Mouse (Mus musculus) forebrain, embryonic 11.5 days (tissue): ENCODE measurements around the gene Nacc1. TPM values are rescaled to one million over a fixed set of nuclear protein-coding genes. Genes with fewer than 3 reads are reported as not detected.
A peak's percentile ranks its signal among the peaks of the same experiment; 100 is the strongest.

Experiments used
- ATAC-seq: fragments of 200-750 bp; cut with Nextera tagmentation; replicated peaks from 2 replicates; pipeline ENCODE4 v1.8.0; 2017; ENCODE audit warnings: moderate TSS enrichment; ENCODE audit not compliant: low FRiP score
- DNase-seq: peaks from one replicate; pipeline ENCODE4 v3.0.0-alpha.2; 2017; ENCODE audit warnings: low spot score
- H3K27ac ChIP-seq: fragments of 300-500 bp; sonication (generic); 2 replicates; pipeline ENCODE4 v1.5.1; 2014; ENCODE audit warnings: low read depth, low read length
- H3K27me3 ChIP-seq: fragments of 300-500 bp; sonication (generic); 2 replicates; pipeline ENCODE4 v1.6.1; 2014; ENCODE audit warnings: mild to moderate bottlenecking, low read length, mixed read lengths; ENCODE audit not compliant: control insufficient read depth, insufficient read depth
- H3K36me3 ChIP-seq: fragments of 300-500 bp; sonication (generic); 2 replicates; pipeline ENCODE4 v1.6.1; 2014; ENCODE audit warnings: mild to moderate bottlenecking, low read length, moderate library complexity, mixed read lengths; ENCODE audit not compliant: control insufficient read depth, insufficient read depth
- H3K4me1 ChIP-seq: fragments of 300-500 bp; sonication (generic); replicated peaks from 2 replicates; pipeline ENCODE4 v1.6.1; 2014; ENCODE audit warnings: low read length, mixed read lengths; ENCODE audit not compliant: control insufficient read depth, insufficient read depth
- H3K4me2 ChIP-seq: fragments of 300-500 bp; sonication (generic); 2 replicates; pipeline ENCODE4 v1.6.1; 2014; ENCODE audit warnings: low read depth, mild to moderate bottlenecking, low read length, moderate library complexity, mixed read lengths; ENCODE audit not compliant: severe bottlenecking
- H3K4me3 ChIP-seq: fragments of 300-500 bp; sonication (generic); 2 replicates; pipeline ENCODE4 v1.5.1; 2014; ENCODE audit warnings: low read depth, low read length
- H3K9ac ChIP-seq: fragments of 300-500 bp; sonication (generic); 2 replicates; pipeline ENCODE4 v1.6.1; 2014; ENCODE audit warnings: low read length
- H3K9me3 ChIP-seq: fragments of 300-500 bp; sonication (generic); 2 replicates; pipeline ENCODE4 v1.6.1; 2016; ENCODE audit warnings: low read length, mixed read lengths; ENCODE audit not compliant: control insufficient read depth
- WGBS: fragments of 180-500 bp; shearing (Covaris S2); extraction: QIAGEN DNeasy Blood & Tissue Kit; methylation state at CpG from one replicate; pipeline ENCODE4 v1.1.7; 2014; 5-methylcytosine and 5-hydroxymethylcytosine counted together
- polyA plus RNA-seq: library from polyadenylated mRNA; unstranded; fragments of >200 nt; fragmentation: Nextera tagmentation; extraction: Ambion mirVana; gene quantifications from 2 replicates; pipeline ENCODE4 v1.2.1, GENCODE M21; 2014

Nacc1 gene
- polyA plus RNA-seq, result 34.6 and 37.7 TPM in 2 replicates

DNA sequence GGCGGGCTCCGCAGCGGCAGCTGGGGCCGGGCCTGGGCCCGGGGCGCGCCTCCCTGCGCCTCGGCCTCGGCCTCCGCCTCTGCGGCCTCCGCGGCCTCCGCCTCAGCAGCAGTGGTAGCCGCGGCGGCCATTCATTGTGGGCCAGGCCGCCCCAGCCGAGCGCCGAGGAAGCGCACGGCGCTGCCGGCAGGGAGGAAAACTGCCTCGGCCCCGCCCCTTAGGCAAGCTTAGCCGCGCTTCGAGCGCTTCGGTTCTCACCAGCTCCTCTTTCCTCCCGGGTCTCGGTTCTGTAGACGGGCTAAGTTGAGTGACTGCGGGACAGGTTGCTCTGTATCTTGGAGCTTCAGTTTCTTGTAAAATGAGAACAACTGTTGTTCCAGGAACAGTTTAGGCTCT is at the start of gene Nacc1:
TSS of gene Nacc1 (minus strand) at position 158 of the 396 bp plus-strand sequence.
- H3K4me1 ChIP-seq, result peaks cover 14% of the 10 kb centered on the region
- peak within 1 kb of the TSS; percentile 99 for H3K9ac ChIP-seq
- ATAC-seq, result peak; percentile 78
- peak within 1 kb of the TSS; percentile 100 for H3K4me3 ChIP-seq
- peak within 1 kb of the TSS; percentile 64 for H3K4me2 ChIP-seq
- no peaks in the 10 kb centered on the region for H3K9me3 ChIP-seq
- H3K27me3 ChIP-seq, result no peaks in the 10 kb centered on the region
- peak within 1 kb of the TSS; percentile 94 for H3K27ac ChIP-seq
- peak; percentile 94 for DNase-seq
- under 1% methylated on average over 32 of the region's 37 CpGs for WGBS
- H3K36me3 ChIP-seq, result no peaks in the 10 kb centered on the region; the same call in 1 of the 2 replicates

DNA sequence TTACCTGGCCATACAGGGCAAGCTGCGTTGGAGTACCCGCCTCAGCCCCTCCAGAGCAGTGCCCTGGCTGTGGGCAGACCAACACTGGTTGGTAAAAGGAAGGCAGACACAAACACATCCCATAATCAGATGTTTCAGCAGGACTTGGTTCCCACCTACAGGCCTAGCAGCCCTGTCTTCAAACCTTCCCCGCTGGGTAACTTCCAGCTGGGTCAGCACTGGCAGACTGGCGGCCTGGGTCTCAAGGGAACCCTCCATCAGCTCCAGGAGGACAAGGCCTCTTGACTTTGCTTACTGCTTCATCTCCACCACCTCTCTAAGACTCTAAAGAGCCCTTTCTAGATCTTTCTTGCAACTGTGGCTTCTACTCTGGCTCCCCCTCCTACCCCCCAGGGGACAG is 48.9 kb upstream of the Nacc1 start:
- H3K4me2 ChIP-seq, result no peak overlapping the region
- peaks cover 54% of the 10 kb centered on the region for H3K27me3 ChIP-seq
- no peaks in the 10 kb centered on the region for H3K9me3 ChIP-seq
- ATAC-seq (no peak), DNase-seq (no peak)
- H3K9ac ChIP-seq, result no peak overlapping the region
- no peak overlapping the region for H3K27ac ChIP-seq
- WGBS, result 67% methylated on average over 4 of the region's 4 CpGs
- H3K36me3 ChIP-seq, result no peaks in the 10 kb centered on the region
- H3K4me3 ChIP-seq, result no peak overlapping the region
- H3K4me1 ChIP-seq, result peaks cover 34% of the 10 kb centered on the region

DNA sequence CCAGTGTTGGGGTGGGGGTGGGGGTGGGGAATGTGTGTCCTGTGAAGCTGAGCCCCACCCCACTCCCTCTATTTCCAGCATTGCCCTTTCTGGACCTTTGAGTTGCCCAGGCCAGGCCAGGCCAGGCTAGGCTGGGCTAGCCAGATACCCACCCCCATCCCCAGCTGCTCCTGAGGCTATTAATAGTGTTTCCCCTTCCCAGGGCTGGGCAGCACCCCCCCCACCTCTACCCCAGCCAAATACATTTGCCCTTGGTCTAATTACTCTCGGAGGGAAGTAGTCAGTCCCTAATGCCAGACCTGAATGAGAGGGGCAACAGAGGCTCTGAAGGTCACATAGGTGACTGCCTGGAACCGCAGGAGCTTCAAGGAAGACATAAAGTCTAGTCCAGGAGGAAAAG is 47.9 kb upstream of the Nacc1 start:
- ATAC-seq, result no peak
- H3K9ac ChIP-seq, result no peak overlapping the region; the same call in 1 of the 2 replicates
- no peak overlapping the region for H3K4me2 ChIP-seq
- H3K9me3 ChIP-seq, result no peaks in the 10 kb centered on the region
- no peak for DNase-seq
- no peak overlapping the region for H3K4me3 ChIP-seq
- peaks cover 44% of the 10 kb centered on the region for H3K27me3 ChIP-seq
- WGBS, result 45% methylated on average over 2 of the region's 2 CpGs
- H3K4me1 ChIP-seq, result peaks cover 36% of the 10 kb centered on the region
- no peak overlapping the region for H3K27ac ChIP-seq
- H3K36me3 ChIP-seq, result no peaks in the 10 kb centered on the region

DNA sequence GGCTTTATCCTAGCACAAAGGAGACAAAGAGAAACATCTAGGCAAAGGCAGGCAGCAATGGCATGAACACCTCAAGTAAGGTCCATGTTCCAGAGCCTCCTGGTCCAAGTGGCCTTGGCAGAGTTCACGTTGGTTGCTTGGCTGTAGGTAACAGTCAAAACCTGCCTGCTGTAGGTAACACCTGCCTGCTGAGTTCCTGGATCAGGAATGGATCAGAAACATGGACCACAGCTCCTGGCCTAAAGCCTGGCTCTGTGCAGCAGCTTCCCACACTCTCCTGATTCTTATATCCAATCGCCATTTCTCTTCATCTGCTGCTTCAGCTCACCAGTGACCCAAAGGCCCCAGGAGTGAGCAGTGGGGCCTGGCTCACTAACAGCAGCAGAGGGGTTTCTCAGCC is 47.0 kb upstream of the Nacc1 start:
- H3K4me1 ChIP-seq, result peaks cover 37% of the 10 kb centered on the region
- 87% methylated on average over 2 of the region's 2 CpGs for whole genome bisulfite sequencing
- ATAC-seq (no peak), DNase-seq (no peak)
- no peak overlapping the region for H3K4me3 ChIP-seq
- H3K36me3 ChIP-seq, result no peaks in the 10 kb centered on the region
- peaks cover 35% of the 10 kb centered on the region for H3K27me3 ChIP-seq
- no peak overlapping the region for H3K4me2 ChIP-seq
- H3K9ac ChIP-seq, result no peak overlapping the region
- no peak overlapping the region for H3K27ac ChIP-seq
- no peaks in the 10 kb centered on the region for H3K9me3 ChIP-seq

DNA sequence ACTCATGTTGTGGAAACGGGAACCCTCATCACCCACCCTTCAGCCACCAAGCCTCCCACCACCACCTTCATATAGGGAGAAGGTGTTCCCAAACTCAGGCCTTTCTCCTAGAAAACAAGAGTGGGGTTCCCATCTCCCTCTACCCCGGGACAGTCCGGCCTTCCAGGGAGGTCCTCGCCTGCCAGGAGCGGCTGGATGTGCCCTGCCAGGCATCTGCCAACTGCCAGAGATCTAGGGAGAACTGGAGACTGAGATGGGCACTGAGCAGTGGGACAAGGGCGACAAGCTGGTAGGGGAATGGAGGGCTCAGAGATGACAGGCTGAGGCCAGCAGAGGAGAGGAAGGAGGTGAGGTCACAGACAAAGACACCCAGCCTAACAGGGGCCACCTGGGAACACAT is 46.3 kb upstream of the Nacc1 start:
- no peak overlapping the region for H3K4me3 ChIP-seq
- 89% methylated on average over 6 of the region's 6 CpGs for WGBS
- no peak for DNase-seq
- ATAC-seq, result no peak
- H3K9ac ChIP-seq, result no peak overlapping the region
- no peaks in the 10 kb centered on the region for H3K36me3 ChIP-seq
- peaks cover 37% of the 10 kb centered on the region for H3K4me1 ChIP-seq
- no peaks in the 10 kb centered on the region for H3K9me3 ChIP-seq
- H3K27ac ChIP-seq, result no peak overlapping the region
- H3K4me2 ChIP-seq, result no peak overlapping the region
- H3K27me3 ChIP-seq, result peaks cover 31% of the 10 kb centered on the region

DNA sequence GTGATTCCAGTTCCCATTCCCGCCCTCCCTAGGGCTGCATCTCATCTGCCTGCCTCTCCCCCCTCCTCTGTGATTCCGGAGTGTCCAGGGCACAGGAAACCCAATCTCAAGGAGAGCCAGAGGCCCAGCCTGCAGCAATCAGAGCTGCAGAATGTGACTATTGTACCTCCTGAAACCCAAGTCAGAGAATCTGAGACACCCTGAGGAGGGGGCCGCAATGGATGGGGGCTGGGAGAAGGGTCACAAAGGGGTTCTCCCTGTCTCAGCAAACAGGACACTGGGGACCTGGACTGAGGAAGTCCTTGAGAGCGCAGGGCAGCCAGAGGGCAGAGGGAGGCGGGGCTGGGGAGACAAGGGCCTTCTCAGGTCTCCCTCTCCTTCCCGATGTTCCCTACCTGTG is 45.3 kb upstream of the Nacc1 start:
- H3K4me1 ChIP-seq, result peaks cover 36% of the 10 kb centered on the region
- H3K36me3 ChIP-seq, result no peaks in the 10 kb centered on the region
- 62% methylated on average over 6 of the region's 6 CpGs for WGBS
- H3K9me3 ChIP-seq, result no peaks in the 10 kb centered on the region
- H3K27ac ChIP-seq, result no peak overlapping the region
- DNase-seq, result no peak
- H3K4me2 ChIP-seq, result no peak overlapping the region
- no peak overlapping the region for H3K9ac ChIP-seq
- peaks cover 21% of the 10 kb centered on the region for H3K27me3 ChIP-seq
- H3K4me3 ChIP-seq, result no peak overlapping the region
- no peak for ATAC-seq

DNA sequence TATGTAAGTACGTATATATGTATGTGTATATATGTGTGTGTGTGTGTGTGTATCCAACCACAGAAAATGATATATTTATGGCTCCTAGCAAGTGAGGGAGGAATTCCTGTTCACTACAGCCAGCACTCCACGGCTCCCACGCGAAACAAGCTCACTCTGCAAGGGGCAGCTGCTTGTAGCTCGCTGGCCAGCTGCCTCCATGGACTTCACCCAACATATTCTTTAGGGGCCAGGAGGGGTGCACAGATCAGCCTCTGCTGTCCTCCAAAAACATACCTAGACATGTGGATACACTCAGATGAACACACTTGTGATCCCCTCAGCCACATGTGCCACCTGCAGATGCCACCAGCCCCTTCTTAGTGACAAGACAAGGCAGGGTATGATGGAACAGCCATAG is 44.9 kb upstream of the Nacc1 start:
- 82% methylated on average over 5 of the region's 5 CpGs for WGBS
- H3K27ac ChIP-seq, result no peak overlapping the region
- no peak overlapping the region for H3K9ac ChIP-seq
- H3K4me2 ChIP-seq, result no peak overlapping the region
- H3K9me3 ChIP-seq, result no peaks in the 10 kb centered on the region
- H3K4me1 ChIP-seq, result peaks cover 32% of the 10 kb centered on the region
- H3K4me3 ChIP-seq, result no peak overlapping the region
- DNase-seq (no peak), ATAC-seq (no peak)
- H3K36me3 ChIP-seq, result no peaks in the 10 kb centered on the region
- peaks cover 20% of the 10 kb centered on the region for H3K27me3 ChIP-seq

DNA sequence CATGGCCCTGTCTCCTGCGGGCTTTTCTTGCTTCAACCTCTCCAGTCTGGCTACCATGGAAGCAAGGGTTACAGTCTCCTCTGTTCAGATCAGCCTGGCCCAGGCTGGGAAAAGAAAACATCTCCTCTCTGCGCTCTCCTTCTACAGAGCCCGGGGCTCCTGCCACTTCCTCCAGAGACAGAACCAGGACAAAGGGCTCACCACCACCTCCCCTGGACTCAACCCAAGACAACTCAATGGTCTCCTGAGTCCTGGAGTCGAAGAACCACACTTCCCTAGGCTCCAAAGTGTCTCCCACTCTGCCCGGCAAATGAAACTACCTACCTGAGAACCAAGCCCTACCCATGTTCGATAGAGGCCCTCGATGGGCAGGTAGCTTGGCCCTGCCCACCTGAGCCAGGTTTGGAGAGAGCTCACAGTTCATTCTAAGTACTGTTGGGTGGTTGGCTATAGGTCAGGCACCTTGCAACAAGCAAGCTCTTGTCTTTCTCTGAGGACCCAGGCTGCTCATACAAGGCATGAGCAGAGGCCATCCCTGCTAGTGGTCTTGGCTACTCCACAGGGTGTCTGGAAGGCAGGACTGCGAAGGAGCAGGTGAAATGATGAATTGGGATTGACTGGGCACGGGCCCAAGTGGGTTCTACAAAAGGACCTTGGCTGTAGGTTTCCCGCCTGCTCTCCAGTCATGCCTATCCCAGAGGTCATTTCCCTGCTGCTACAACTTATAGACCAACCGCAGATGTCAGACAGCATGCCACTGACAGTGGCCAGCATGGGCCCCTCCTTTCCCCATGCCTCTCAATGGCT is 43.9 kb upstream of the Nacc1 start:
- Histone ChIP-seq H3K27me3 (peaks cover 14% of the 10 kb centered on the region), H3K9ac (peak overlapping the region; percentile 39; the same call in 1 of the 2 replicates), H3K4me2 (no peak overlapping the region), H3K4me1 (peaks cover 29% of the 10 kb centered on the region), H3K36me3 (no peaks in the 10 kb centered on the region; the same call in 1 of the 2 replicates), H3K27ac (peak overlapping the region; percentile 71), H3K4me3 (no peak overlapping the region), H3K9me3 (no peaks in the 10 kb centered on the region)
- WGBS, result 74% methylated on average over 11 of the region's 11 CpGs
- DNase-seq (no peak), ATAC-seq (no peak)
